Mouse (Mus musculus) urinary bladder, postnatal 4 days (tissue): ENCODE results near the gene Fcrla.
A peak's percentile ranks its signal among the peaks of the same experiment; 100 is the strongest.
"Not testable (repeated sequence)": the region's sequence is repeated elsewhere in the genome, so short reads cannot be mapped to it uniquely, and the experiment has no call there.

ENCODE experiments used
- DNase-seq, 2 experiments: peaks; one replicate each; pipeline ENCODE4 v3.0.0; 2021 to 2022; ENCODE audit warnings: low spot score in 2 of 2

Fcrla gene

DNA sequence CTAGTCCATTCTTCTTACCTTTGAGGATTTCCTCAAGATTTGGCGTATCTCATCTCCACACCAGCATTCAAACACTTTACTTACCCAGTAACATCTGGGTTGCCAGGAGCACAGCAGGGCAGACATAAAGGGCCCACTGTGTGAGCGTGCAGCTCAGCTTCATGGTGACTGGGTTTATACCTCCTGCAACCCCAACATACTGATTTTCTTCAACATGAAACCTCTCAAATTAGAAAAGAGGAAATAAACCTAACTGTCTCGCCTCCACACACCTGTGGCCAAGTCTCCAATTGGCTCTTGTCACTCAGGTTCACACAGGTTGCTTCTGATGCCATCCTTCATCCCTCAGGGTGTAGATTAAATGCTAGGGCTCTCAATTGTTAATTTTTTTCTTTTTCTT lies at the start of gene Fcrla:
Gene Fcrla, minus strand, starts transcription at position 206 of the 400 bp plus-strand sequence.
- DNase-seq: no peak

DNA sequence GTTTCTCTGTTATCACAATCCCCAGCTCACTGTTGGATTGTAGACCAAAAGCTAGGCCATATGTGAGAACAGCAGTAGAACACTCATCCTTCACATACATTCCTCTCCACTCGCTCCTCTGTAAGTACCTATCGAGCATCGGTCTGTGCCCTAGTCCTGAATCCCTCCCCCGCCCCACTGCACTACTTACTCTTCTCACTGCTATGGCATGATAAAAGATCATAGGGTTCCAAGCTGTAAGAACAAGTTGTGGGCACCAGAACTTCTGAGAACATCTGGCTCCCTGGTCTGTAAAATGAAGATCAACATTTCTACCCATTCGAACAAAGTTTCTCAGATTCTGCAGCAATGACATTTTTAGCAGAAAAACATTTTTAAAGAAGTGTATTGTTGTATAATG lies 49.1 kb upstream of the Fcrla start, which contains the start of gene Fcgr2b:
Gene Fcgr2b, minus strand, starts transcription at position 101 of the 400 bp plus-strand sequence.
- no peak for DNase-seq

DNA sequence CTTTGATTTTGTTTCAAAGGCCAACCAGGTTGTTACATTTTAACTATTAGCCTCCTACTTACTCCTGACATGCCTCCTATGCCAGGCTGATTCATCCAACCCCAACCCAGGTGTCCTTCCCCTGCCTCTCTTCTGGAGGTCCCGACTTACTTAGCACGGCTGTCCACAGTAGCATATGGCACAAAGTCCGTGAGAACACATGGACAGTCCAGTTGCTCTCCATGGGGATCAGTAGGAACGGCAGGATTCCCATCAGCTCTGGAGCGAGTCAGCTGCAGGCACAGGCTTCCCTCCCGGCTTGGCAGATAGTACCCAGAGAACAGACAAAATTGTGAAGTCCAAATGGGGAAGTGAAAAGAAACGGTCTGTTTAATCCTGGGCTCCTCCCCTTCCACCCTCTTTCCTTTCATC lies 48.4 kb upstream of the Fcrla start:
- DNase-seq: no peak

DNA sequence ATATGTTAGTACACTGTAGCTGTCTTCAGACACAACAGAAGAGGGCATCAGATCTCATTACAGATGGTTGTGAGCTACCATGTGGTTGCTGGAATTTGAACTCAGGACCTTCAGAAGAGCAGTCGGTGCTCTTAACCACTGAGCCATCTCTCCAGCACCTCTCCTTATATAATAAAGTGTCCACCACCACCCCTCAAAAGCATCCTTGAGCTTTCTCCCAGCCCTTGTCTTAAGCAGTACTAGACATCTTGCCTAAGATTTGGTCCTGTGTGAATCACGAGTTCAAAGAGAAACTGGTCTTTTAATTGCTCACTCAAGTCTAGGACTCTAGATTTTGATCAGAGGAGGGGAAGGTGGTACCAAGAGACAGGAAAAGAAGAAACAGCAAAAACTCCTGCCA lies 48.0 kb upstream of the Fcrla start:
- not testable (repeated sequence) for DNase-seq

- no peak for DNase-seq
Observed at GRCm38 (mm10) chr1:170974736-170975135, 47.4 kb upstream of the Fcrla start.

DNA sequence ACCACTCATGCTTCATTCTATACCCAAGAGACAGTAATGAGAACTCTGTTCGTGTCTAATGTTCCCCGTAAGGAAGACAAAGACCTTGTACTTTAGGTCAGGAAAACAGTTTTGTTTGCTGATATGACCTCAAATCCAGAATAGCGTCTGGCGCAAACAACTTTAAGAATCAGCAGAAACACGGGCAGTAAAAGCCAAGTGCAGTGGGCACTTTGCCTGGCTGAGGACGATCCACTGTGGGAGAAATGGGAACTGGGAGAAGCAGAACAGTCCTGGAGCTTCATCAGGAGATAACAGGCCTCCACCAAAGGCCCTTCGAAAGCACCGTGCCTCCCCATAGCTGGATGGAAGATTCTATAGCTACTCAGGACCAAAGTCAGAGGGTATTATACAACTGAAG lies 46.8 kb upstream of the Fcrla start:
- no peak for DNase-seq

DNA sequence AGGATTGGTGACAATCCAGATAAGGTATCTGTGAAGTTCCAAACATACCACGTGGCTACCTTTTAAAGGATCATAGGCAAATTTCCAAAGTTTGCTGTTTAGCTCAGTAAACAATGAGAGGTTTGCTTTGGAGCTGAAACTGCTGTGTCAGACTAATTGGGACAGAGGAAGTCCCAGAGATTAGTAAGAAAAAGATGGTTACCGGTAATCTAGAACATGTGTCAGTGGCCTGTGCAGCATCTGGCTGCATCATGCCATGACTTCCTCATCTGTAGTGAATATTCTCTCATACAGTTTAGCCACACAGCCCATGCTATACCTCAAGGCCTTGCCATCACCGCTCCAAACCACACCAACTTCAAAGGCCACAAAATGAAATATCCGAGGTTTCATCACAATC lies 45.6 kb upstream of the Fcrla start:
- DNase-seq: no peak

- DNase-seq: no peak
Observed at GRCm38 (mm10) chr1:170972494-170972893, 45.1 kb upstream of the Fcrla start.

DNA sequence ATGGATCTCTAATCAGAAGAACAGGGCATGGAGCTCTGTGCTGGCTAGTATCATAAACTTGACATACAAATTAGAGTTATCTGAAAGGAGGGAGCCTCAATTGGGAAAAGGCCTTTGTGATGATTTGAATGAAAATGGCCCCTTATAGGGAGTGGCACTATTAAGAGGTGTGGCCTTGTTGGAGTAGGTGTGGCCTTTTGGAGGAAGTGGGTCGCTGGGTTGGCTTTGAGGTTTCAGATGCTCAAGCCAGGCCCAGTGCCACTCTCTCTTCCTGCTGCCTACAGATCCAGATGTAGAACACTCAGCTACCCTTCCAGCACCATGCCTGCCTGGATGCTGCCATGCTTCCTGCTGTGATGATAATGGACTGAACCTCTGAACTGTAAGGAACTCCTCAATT lies 41.2 kb upstream of the Fcrla start:
- DNase-seq: no peak

DNA sequence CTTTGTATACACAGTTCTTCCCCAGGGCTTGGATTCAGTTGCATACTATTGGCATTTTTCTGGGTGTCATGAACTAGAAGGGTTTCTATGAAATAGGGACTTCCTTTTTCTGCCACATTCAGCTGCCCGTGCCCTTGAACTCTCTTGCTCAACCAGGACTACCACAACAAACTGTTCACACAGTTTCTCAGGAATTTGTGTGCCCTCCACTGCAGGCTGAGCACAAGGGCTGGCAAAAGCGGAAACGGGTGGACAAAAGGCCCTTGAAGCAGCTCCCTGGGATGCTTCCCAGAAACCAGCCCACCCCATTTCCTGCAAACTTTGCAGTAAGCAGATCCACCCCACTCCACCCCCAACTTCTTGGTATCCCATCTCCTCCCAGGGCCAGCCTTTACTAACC lies 40.2 kb upstream of the Fcrla start:
- DNase-seq: no peak

DNA sequence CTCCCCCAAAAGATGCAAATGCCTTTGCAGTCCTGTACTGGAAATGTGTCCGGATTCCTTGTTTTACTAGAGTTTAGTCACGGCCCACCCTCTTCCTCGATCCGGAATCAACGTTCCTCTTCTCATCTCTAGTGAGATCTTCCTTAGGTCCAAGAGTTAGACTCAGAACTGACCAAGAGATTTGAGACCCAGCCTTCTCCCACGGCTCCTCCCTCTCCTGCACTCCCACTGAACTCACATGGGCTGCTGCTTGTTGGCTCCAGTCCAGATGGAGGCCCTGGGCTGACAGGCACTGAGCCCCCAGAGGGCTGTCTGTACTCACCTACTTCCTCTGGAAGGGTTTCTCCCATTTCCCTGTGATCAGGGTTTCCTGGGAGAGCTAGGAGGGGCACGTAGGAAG lies 35.7 kb upstream of the Fcrla start:
- no peak for DNase-seq

DNA sequence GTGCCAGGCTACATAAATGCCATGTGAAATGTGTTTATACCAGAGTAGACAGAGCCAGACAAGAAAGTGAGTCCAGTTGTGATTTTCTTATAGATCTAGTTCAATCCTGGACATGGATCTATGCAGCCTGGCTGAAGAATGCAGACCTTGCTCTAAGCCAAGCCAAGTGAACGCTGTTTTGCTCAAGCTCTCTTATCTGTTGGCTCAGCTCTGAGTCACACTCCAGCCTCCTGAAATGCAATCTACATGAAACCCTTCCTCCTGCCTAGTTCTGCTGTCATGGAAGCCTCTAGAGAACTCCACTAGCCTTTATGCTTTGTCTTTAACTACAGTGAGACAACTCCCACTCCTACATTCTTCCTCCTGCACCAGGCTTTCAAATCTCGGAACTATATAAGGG lies 34.9 kb upstream of the Fcrla start:
- no peak for DNase-seq

- no peak for DNase-seq
Observed at GRCm38 (mm10) chr1:170961101-170961500, 33.7 kb upstream of the Fcrla start.

GRCm38 (mm10) chr1:170959791-170960190 lies 32.4 kb upstream of the Fcrla start:
- no peak for DNase-seq

- DNase-seq: no peak
Observed at GRCm38 (mm10) chr1:170958225-170958624, 30.8 kb upstream of the Fcrla start.

- no peak for DNase-seq
Observed at GRCm38 (mm10) chr1:170953192-170953591, 25.8 kb upstream of the Fcrla start.

GRCm38 (mm10) chr1:170950772-170951171 lies 23.4 kb upstream of the Fcrla start:
- DNase-seq: no peak

- DNase-seq: not testable (repeated sequence)
Observed at GRCm38 (mm10) chr1:170944908-170945307, 17.5 kb upstream of the Fcrla start.

DNA sequence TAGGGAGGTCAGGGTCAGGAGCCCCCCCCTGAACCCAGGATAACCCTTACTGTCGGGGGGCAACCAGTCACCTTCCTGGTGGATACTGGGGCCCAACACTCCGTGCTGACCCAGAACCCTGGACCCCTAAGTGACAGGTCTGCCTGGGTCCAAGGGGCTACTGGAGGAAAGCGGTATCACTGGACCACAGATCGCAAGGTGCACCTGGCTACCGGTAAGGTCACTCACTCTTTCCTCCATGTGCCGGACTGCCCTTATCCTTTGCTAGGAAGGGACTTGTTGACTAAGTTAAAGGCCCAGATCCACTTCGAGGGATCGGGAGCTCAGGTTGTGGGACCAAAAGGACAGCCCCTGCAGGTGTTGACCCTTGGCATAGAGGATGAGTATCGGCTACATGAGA lies 16.8 kb upstream of the Fcrla start:
- DNase-seq: not testable (repeated sequence)

DNA sequence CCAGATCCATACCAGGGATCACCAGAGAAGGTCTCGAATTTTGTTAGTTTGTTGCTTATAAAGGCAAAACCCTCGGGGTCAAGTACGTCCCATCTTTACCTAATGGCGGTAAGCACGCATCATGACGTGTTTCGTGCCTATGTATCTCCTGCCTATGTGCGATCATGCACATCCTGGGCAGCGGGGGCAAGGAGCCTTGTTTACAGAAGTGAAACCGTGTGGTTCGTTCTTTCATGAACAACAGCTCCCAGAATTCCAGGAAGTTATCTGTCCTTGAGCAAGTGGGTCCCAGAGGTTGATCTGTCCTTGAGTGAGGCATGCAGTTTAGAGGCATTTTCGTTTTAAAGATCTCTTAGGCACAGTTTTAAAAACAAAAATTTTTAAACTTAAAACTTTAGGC lies 11.9 kb upstream of the Fcrla start:
- DNase-seq: no peak

- DNase-seq: no peak
Observed at GRCm38 (mm10) chr1:170934383-170934782, 7.0 kb upstream of the Fcrla start.

- no peak for DNase-seq
Observed at GRCm38 (mm10) chr1:170933940-170934339, 6.6 kb upstream of the Fcrla start.

DNA sequence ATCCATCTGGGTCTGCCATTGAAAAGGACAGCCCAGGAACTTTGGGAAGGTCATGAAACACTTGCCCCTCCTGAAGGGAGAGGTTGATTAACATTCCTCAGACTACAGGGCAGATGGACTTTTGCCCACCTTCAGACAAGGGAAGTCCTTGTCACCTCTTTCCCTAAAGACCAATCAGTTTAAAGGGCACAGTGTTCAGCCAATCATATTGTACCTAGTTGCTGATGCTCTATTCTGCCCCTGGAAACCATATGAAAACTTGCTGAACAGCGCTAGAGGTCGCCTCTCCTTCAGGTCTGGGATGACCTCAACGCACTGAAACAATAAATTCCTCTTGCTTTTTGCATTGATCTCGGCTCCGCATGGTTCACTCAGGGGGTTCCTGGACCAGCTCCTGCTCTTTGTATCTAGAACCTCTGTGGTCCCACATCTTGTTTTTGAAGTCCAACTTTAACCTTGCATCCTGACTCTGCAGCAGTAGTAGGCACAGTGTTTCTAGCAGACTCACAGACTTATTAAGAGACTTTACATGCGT lies 6.1 kb upstream of the Fcrla start:
- peak in 1 of 2 experiments; percentile 10 for DNase-seq

DNA sequence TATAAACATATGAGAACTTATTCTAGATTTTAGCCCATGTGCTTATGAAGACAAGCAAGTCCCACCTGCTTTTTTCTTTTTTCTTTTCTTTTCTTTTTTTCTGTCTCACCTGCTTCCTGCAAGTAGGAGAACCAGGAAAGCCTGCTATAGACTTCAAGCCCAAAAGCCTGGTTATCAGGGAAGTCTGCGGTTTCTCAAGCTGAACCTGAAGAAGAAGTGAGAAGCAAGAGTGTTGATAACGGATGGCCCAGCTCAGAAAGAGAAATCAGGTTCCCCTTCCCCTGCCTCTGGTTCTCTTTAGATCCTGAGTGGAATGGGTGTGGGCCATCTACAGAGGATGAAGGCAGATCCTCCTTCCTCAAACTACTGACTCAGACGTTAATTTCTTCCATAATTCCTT lies 4.7 kb upstream of the Fcrla start:
- no peak for DNase-seq
